Mouse (Mus musculus) regulatory T cell (primary cell): ENCODE data around the gene Impdh2.

Experiments
- in situ Hi-C: fragments of 300-600 bp; cut with MboI, MseI; formaldehyde crosslinking; loops from one replicate; pipeline ENCODE4 v1.15.1; 2025; ENCODE audit warnings: high pct_unique_total_duplicates

Impdh2 gene

GRCm38 (mm10) chr9:108569381-108570206 is 9.5 kb downstream of the Impdh2 start, which contains the start of gene Dalrd3:
Dalrd3 (plus strand) TSS chr9:108569886.
- in situ Hi-C loops = no loop called here

DNA sequence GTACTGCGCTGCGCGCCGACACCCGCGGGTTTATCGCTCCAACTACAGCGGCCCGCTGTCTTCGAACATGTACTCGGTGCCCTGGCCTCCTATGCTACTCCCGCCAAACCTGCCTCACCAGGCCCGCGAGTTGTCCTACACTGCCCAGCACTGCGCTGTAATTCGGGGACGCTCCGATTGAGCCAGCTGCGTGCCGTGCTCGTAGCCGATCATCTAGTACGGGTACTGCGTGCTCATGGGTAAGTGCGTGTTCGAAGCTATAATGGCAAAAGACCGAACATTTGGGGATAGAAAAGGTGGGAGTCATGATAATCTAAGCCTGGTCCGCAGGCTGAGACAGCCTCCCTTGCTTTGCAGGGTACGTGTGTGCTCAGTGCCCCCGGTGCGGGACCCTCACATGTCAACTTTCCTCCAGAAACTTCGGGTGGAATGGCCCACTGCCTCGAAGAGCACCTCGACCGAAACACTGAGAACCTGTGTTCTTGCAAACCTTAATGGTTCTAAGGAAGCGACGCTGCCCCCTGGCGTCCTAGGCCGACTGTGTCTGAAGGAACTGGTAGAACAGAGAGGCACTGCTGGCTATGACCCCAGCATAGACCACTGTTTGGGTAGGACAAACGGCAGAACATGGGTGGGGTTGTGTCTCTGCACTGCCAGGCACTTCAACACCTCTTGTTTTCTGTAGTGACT is 10.3 kb downstream of the Impdh2 start:
- in situ Hi-C loops = no loop called here

DNA sequence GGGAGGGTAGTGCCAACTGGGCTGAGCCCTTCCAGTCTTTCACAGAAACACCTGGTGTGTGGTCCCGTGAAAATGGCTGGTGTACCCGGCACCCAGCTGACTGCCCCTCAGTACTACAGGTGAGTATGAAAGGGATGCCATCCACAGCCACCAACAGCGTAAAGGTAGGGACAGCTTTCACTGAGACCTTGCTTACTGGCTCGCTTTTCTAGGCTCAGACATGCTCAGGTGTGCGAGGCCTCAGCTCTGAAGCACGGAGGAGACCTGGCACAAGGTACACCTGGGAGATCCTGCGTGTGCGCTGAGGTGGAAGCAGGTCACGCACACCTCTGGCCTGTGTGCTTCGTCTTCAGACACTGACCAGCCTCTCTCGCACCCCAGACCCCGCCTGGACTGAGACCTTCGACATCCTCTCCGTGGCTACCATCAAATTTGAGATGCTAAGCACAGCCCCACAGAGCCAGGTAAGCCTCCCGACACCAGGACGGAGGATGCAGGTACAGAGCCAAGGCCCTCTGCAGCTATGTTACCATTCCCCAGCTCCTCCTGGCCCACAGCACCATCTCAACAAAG is 11.4 kb downstream of the Impdh2 start:
- in situ Hi-C loops = no loop called here

DNA sequence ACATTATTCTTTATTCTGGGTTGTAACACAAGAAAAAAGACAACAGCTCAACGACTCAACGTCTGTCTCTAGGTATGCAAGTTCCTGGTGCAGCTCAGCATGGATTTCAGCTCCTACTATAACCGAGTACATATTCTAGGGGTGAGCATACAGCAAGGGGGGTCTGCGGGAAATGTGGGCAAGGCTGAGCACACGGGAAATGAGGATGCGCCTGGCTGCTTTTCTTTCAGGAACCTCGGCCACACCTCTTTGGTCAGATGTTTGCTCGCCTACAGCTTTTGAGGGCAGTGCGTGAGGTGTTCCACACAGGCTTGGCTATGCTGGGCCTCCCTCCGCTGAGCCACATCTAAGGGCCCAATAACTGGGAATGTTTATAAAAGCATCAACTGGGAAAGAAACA is 12.2 kb downstream of the Impdh2 start:
- in situ Hi-C loops = no loop called here

- in situ Hi-C loops = no loop called here
Measured at GRCm38 (mm10) chr9:108573774-108574690, 13.9 kb downstream of the Impdh2 start.

GRCm38 (mm10) chr9:108574921-108575320 is 14.8 kb downstream of the Impdh2 start:
- in situ Hi-C loops = loop anchor here (5.0 kb wide), 1 partner anchor 482 kb away; the partner anchor contains the start of gene Trex1

DNA sequence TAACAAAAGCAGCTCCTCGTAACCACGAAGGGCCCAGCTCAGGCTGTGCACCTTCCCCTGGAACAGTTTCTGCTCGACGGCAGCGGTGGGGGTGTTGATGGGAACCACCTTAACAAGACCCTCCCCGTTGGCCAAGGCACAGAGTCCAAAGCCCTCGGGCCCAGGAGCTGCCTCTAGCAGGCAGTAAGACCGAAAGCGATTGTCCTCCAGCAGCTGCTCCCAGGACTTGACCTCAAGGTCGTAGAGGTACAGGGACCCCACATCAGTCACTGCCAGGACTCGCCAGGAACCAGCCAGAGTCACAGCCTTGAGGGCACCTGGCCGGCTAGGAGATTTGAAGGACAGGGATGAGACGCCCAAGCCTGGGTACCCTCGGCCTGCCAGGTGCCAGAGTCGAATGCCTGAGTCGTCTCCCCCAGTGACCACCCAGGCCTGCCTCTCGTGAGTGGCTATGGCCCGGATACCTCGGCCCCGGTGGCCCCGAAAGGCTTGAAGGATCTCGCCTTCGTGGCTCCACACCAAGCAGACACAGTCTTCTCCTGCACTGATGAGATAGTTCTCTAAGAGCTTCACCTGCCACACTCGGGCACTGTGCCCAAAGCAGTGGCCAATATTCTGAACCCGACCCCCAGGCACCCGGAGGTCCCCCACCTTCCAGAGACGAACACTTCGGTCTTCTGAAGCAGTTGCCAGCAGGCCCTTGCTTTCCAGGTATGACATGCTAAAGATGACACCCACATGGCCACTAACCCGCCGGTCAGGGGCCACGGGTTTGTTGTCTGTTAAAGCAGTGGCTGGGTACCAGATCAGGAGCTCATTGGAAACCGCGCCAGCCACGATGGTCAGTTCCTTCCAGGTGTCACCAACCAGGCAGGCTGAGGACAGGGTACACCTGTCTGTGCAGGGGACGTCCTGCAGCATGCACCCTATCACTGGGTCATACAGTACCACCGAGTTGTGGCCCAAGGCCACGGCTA is 15.5 kb downstream of the Impdh2 start:
- in situ Hi-C loops = loop anchor here (5.0 kb wide), 1 partner anchor 482 kb away; the partner anchor contains the start of gene Trex1

DNA sequence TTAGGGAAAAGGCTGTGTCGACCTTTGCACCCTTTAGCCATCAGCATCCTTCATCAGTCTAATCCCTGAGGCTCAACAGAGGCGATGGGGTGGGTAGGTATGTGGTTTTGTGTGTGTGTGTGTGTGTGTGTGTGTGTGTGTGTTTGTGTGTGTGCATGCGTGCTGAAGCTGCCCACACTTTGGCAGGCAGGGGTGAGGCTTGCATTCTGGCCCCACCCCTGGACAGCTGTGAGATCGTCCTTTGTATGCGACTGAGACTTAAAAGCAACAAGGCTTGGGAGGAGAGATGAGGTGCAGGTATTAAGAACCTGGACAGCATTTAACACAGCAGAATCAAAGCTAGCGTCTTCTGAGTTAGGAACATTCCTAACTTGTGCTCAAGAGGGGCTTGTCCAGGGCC is 16.9 kb downstream of the Impdh2 start:
- in situ Hi-C loops = loop anchor here (5.0 kb wide), 1 partner anchor 480 kb away; the partner anchor contains the start of gene Trex1

DNA sequence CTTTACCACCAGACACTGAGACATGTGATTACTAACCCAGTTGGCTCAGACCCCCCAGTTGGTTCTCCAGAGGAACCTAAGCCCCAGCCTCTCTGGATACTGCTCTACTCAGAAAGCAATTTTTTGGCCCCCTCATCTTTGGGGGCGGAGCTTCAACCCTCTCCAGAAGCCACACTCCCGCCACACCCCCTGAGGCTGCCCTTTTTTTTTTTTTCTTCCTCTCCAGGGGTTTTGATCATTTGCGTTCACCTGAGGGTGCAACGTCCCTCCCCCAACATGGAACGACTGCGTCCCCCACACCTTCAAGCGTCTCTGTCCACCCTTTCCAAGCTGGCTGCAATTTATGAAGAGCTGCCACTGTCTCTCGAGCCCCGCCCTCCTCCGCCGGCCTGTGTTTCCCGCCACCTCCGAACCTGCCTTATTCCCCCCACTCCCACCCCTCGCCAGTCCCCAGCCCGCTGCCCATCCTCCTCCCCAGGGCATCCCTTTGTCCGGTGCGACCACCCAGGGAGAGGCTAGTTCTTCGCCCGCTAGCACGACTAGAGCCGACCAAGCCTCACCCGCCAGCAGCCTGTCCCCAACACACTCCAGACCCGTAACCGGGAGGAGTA is 18.0 kb downstream of the Impdh2 start:
- in situ Hi-C loops = loop anchor here (5.0 kb wide), 1 partner anchor 479 kb away; the partner anchor contains the start of gene Trex1

DNA sequence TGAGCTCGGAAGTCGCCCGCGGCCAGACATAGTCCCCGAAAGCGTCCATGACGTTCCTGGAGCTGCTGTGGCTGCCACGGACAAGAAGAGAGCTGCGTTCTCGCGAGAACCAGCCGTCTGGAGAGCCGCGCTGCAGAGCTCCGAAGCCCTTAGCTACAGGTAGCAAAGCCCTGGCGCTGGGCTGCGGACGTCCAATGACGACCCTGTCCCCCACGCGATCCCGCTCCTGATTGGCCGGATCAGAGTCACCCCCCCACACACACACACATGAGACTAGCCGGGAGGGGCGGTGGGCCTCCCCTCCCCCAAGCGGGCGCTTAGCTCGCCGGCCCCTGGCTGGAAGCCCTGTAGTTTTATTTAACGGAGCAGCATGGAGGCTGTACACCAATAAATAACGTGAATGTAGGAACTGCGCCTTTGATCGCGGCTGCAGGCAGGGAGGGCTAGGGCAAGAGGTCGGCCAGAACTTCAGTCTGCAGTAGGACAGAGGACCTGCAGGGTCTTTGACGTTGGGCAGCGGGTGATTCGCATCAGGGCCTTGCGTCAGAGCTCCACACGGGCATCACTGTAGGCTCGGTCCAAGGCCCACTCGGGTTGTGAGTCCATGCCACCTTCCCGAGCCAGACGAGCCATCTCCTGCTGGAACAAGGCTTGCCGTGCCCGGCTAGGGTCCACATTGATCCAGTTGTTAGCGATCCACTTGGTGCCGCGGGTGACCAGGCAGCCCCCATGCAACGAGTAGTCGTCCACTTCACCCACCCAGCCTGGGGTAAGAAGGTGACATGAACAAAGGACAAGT is 18.7 kb downstream of the Impdh2 start, which contains the start of gene Wdr6:
Wdr6 (minus strand) TSS at position 195 of the 799 bp plus-strand sequence.
- in situ Hi-C loops = loop anchor here (5.0 kb wide), 1 partner anchor 479 kb away; the partner anchor contains the start of gene Trex1

DNA sequence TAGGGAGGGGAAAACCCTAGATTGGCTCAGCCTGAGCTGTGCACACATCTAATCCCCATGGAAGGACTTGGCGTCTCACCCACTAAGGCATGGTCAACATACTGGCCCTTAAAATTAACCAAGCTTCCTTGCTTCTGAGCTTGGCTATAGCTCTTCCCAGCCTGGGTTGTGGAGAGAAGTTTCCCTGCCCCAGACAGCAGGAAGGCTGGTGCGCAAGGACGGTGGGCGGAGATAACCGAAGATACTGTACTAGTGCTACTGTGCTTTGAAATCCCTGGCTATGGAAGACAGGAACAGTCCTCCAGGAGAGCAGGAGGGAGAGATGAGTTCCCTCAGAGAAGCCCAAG is 19.2 kb downstream of the Impdh2 start:
- in situ Hi-C loops = loop anchor here (5.0 kb wide), 1 partner anchor 478 kb away; the partner anchor contains the start of gene Trex1

DNA sequence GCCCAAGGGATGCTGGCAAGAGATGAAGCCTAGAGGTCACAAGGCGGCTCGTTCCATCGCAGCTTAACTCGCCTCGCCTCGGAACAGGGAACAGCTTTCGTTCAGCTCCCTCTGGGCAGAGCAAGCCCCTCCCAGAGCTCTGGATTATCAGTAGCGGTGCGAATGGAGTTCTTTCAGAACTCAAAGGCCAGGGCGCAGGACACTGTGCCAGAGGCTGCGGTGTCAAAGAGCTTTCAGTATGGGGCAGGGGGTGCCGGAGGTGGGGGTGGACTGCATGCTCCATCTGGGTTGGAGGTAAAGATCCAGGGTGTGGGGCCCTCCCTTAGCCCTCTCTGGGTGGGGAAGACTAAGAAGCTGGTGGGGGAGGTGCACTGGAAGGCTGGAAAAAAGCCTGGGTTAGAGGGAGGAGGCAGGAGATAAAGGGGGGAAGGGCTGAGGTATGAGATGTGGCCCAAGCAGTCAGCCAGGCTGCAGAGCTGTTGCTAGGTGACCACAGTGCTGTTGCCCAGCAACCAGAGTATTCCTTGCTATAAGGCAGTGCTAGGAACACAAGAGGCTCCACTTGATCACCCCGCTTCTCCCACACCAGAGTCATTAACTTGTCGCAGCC is 27.6 kb downstream of the Impdh2 start:
- in situ Hi-C loops = no loop called here

DNA sequence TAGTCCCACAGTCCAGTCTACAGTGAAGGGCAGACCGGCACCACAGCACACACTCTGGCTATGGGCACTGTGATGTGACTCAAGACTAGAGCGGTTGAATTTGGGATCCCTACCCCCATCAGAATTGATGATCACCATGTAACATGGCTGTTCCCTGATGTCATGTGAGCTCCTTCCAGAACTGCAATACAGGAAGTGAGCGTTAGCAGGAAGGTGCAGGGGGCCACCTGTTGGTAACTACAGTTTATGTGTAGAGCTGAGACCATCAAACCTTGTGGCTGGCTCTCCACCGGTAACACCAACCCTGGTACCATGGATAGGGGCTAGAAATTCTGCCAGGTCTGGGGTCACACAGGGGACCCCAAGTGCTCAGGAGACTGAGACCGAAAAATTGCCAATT is 29.1 kb downstream of the Impdh2 start:
- in situ Hi-C loops = no loop called here

- in situ Hi-C loops = no loop called here
Measured at GRCm38 (mm10) chr9:108591462-108591861, 31.4 kb downstream of the Impdh2 start.

DNA sequence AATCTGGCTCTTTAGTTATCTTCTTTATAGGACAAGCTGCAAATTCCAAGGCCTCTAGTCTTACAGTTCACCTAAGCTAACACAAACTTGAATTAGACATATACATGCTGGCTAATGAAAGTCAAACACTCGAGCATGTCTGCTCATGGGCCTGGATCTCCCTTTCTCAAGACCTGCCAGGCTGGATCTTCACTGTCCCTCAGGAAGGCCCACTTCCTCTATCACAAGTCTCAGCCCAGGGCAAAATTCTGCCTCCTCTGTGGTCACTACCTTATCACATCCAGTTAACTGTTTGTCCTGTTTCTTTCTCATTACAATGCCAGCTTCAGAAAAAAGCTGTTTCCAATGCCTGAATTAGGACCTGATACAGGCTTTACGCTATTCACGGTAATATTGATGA is 34.3 kb downstream of the Impdh2 start:
- in situ Hi-C loops = no loop called here

- in situ Hi-C loops = no loop called here
Measured at GRCm38 (mm10) chr9:108596998-108597764, 37.1 kb downstream of the Impdh2 start, which contains the start of gene P4htm. P4htm (minus strand) TSS chr9:108597667.

- in situ Hi-C loops = no loop called here
Measured at GRCm38 (mm10) chr9:108599021-108599566, 39.0 kb downstream of the Impdh2 start.
